Mouse (Mus musculus) right cerebral cortex, postnatal 14 days (tissue): ENCODE data around the gene Dthd1.

Experiments
- DNase-seq: peaks from one replicate; pipeline ENCODE4 v3.0.0; 2022

Dthd1 gene

DNA sequence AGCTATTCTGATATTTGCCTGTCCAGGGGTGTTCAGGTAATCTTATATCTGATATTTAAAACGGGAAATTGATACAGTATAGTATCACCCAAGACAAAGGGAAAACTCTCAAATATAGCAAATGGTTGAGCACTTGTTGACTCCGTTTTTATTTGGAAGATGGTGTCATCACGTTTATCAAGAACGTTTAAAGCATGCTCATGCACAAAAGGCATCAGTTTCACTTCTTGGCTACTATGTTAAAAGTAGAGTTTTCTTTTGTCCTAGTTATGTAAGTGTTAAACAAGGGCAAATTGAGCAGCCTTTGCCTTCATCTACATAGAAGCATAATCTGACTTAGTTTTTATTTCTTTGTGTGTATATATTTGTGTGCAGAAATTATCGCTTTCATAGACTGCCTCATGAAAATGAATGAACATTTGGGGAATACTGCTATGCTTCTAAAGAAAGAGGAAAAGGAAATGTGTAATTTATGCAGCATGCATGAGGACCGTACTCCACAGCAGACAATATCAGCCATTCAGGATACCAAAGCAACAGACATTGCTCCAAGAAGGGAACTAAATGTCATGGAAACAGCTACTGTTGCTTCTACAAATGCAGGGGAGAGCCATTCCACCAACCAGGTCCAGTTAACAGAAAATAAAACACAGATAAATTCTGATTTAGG is at the start of gene Dthd1:
Gene Dthd1 (plus strand): TSS at position 422 of the 670 bp plus-strand sequence.
- no peak for DNase-seq

DNA sequence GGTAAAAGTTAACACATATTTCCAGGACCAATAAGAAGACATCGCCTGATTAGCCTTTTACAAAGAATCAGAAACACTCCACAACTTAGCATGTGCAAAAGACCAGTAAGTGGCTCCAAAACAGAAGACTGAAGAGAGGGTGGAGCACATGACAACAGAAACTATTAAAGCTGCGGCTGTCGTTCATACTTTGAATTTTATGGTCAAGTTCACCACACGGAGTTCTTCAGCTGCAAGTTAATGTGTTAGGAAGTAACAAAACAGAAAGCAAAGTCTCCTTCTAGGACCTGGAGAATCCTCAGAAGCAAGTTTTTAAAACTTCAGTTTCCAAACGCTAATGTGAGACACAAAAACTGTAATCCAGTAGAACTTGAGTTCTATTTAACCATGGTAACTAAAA is 49.5 kb upstream of the Dthd1 start:
- DNase-seq, result no peak

DNA sequence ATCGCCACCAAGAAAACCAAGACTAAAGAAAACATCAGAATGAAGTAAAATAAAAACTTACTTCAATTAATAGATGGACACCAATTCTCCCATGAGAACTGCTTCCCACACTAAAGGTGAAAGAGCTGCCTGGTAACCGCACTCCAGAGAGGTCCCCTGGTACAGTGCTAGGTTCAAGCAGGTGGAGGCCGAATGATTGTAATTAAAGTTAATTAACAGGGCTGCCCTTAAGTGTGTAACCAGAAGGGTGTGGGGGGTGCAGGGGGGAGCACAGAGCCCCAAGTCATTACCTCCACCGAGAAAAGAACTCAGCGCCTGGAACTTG is 48.2 kb upstream of the Dthd1 start:
- DNase-seq, result no peak

GRCm38 (mm10) chr5:62765784-62766701 is 47.6 kb upstream of the Dthd1 start, which contains the start of gene Arap2:
TSS of gene Arap2 (minus strand) at chr5:62766159.
- DNase-seq, result peak; percentile 49

- DNase-seq, result no peak
Observed at GRCm38 (mm10) chr5:62771775-62772599, 41.6 kb upstream of the Dthd1 start.

GRCm38 (mm10) chr5:62777804-62778203 is 35.8 kb upstream of the Dthd1 start:
- DNase-seq, result peak; percentile 28

DNA sequence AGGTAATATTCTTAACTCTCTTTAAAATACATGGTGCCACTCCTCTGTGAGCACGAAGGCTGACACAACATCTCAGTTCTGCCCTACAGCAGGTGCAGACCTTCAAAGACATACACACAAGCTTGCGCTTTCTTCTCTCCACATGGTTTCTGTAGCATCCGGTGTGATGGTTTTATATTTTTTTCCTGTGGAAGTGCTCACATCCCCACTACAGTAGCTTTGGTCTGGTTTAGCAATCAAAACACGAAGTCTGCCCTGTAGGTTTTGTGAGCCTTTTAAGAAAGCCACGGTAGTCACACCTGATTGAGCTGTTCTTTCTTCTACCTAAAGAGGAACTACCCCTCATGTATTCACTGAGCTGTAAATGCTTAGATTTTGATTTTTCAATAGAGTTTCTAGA is 34.9 kb upstream of the Dthd1 start:
- no peak for DNase-seq

GRCm38 (mm10) chr5:62786809-62787208 is 26.8 kb upstream of the Dthd1 start:
- no peak for DNase-seq

GRCm38 (mm10) chr5:62790921-62791564 is 22.6 kb upstream of the Dthd1 start:
- DNase-seq, result no peak

- DNase-seq, result no peak
Observed at GRCm38 (mm10) chr5:62792776-62793175, 20.8 kb upstream of the Dthd1 start.

GRCm38 (mm10) chr5:62814072-62814414 is 420 bp downstream of the Dthd1 start:
- no peak for DNase-seq

DNA sequence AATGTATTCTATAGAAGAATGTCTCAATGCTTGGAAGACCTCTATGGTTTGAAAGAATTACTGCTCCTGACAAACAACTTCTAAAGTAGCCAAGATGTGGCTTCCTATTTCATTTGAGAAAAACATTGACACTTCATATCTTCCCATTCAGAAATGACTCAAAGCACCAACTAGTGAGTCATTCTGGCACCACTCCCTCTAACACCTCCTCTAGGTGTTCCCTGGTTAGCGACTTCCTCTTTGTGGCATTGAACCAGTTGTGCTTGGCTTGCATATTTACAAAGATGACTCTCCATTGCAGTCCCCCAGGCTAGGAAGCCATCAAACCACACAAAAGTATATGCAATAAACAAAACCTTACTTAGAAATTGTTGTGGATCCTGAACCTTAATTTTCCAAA is 2.1 kb downstream of the Dthd1 start:
- DNase-seq, result no peak

DNA sequence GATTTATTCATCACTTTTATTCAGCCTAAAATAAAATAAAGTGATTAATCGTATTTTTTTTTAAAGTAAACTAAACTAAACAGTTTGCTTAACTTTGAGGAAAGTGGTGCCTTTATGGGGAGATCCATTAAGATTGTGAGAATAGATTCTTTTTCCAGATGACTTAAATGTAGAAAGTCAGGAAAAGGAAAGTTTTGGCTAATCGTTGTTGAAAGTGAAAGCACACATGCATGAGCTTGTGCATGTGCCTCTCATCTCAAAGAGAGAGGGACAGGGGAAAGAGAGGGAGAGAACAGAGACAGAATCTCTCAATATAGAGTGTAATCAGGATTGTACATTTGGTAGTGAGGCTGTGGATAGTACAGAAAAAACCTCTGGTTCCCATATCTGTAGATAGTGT is 5.9 kb downstream of the Dthd1 start:
- DNase-seq, result no peak

DNA sequence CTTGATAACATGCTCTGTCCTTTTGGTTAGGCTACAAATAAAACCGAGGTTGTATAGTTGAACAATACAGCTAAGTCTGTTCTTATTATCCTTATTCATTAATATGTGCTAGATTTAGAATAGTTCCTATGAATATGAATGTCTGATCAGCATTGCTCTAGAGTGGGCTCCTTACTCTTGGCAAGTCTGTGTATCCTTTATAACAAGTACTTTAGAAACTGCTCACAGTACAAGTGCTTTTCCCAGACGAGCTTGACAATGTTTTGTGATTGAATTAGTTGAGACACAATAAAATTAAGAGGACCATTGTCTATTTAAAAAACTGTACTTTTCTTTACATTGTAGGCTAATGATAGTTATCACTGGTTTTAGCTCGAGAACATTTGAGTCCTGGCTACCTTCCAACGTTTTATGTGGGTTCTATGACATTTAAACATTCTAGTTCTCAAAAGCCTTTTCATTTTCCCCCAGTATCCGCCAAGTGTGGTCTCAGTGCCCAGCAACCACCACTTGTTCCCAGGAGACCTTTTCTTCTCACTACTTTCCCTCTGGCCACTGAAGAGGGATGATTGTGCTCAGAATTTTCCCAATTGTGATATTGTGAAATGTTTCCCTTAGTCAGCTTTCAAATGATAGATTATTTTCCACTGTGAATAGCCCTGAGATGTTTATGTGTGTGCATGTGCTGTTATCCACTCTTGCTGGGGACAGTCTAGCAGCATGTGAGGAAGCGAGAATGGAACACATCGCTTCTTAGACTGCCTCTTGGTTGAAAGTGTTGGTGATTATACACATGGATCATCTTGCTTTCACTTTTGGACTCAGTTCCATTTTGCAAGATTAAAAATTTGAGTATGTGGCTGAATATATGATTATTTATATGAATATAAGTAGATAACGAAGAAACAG is 7.0 kb downstream of the Dthd1 start:
- no peak for DNase-seq

DNA sequence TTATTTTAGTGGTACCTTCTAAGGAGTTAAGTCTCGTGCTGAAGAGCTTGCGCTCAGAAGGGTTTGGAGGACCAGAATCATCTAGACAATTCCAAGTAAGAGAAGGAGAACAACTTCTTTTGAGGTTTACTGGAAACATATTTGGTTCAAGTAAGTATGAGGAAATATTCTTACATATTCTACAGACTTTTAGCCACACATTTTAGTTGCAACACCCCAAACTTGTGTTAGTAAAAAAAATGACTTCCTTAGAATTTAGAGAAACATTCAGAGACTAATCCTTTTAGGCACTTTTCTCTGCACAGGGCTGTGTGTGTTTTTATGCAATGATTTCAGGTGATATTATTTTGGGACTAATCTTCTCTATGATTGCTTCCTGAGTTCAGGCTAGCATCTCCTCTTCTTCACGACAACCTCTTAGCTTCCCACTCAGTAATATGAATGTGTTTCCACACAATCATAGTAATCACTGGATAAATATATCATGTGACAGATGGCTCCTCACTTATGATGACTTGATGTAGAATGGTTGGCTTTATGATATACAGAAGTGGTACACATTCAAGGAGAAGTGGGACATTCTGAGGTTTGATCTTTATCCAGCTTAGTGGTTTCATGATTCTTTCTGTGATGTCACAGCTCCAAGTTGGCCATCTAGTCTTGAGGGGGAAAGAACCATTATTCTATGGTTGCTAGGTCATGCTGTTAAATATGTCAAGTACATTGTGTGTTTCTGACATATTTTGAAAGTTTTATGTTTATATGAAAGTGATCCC is 29.5 kb downstream of the Dthd1 start:
- no peak for DNase-seq

DNA sequence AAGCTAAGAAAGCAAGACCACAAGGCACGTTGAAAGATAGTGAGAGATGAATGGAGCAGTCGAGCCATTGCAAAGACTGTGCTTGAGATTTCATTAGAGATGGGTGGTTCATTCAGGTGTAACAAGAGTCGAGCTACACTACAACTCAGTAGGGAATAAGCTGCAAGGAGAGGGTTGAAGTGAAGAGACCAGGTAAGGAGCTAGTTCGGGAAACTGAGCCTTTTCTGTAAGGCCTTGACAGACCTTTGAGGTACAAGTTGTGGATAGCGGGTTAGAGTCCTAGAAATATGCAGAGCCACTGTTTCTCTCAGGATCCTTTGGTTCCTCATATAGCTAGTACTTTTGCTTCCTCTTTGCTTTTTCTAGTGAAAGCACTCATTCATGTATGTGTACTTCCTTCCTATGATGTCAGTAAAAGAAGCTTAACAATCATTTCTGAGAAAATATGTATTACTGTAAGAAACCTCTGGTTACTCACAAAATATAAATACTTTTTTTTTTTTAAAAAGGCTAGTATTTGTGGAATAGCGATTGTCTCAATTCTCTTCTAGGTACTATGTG is 33.0 kb downstream of the Dthd1 start:
- DNase-seq, result no peak

DNA sequence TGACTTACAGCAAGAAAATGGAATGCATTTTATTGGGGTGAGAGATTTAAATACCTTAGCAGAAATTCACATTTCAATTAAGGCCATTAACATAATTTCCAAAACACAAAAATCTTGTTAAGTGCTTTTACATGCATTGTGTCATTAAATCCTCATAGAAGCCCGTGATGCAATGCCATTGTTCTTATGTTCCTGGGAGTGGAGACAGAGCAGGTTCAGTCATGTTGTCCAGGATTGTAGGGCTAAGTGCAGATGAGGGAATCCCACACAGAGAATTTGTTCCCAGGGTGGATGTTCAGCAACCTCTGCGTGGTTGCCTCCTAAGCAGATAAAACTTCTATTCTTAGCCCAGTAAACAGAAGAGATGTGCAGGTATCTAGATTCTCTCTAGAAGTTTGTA is 37.7 kb downstream of the Dthd1 start:
- DNase-seq, result no peak

GRCm38 (mm10) chr5:62854361-62854844 is 40.8 kb downstream of the Dthd1 start:
- DNase-seq, result no peak

- no peak for DNase-seq
Observed at GRCm38 (mm10) chr5:62857502-62857901, 43.9 kb downstream of the Dthd1 start.

- DNase-seq, result no peak
Observed at GRCm38 (mm10) chr5:62858282-62858681, 44.7 kb downstream of the Dthd1 start.

DNA sequence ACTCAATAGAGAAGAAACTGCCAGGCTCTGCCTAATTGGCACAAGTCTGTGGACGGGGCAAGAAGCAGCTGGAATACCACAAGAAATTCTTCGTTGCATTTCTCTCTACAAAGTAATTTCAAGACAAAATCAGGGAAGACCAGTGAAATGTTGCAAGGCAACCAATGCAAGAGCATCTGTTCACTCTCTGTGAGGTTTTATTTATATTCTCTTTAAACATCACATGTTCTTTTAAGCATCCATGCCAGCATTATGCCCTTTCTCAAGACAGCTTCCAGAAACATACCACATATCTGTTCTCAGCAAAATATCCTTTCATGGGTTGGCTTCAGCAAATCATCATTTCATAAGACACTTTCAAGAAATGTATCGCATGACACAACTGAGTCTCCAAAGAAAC is 50.7 kb downstream of the Dthd1 start:
- no peak for DNase-seq
